Mouse (Mus musculus) cerebellum, adult 18-20 months (tissue): ENCODE measurements around the gene Gm21103.
"Not testable (repeated sequence)": the region's sequence is repeated elsewhere in the genome, so short reads cannot be mapped to it uniquely, and the experiment has no call there.

ENCODE experiments used
- DNase-seq, 2 experiments: peaks; one replicate each; pipeline ENCODE4 v3.0.0; 2021

Gene Gm21103

GRCm38 (mm10) chr14:6304743-6305142, at the start of gene Gm21103:
Gene Gm21103, minus strand, starts transcription at chr14:6304843.
- not testable (repeated sequence) for DNase-seq

GRCm38 (mm10) chr14:6343578-6343977, 38.9 kb upstream of the Gm21103 start, which contains the start of gene Gm3618:
Gene Gm3618, minus strand, starts transcription at chr14:6343678.
- DNase-seq: not testable (repeated sequence)

- peak in 1 of 2 experiments; percentile 5 for DNase-seq
These were observed 17.5 kb downstream of the Gm21103 start, which contains the start of gene Gm3411 for GRCm38 (mm10) chr14:6286931-6287715. Gene Gm3411, minus strand, starts transcription at chr14:6287250.
